Mouse (Mus musculus) lung, embryonic 14.5 days (tissue): ENCODE measurements around the gene Rfx8. TPM values are rescaled to one million over a fixed set of nuclear protein-coding genes. Genes with fewer than 3 reads are reported as not detected.

Source experiments
- ATAC-seq: fragments of 200-750 bp; cut with Nextera tagmentation; 2 replicates; pipeline ENCODE4 v1.8.0; 2017; ENCODE audit warnings: mild to moderate bottlenecking, moderate TSS enrichment, moderate library complexity; ENCODE audit not compliant: insufficient read depth
- DNase-seq: peaks from one replicate; pipeline ENCODE4 v3.0.0-alpha.2; 2015
- H3K27ac ChIP-seq: fragments of 300-500 bp; sonication (generic); 2 replicates; pipeline ENCODE4 v1.5.1; 2014; ENCODE audit warnings: low read depth, mild to moderate bottlenecking, moderate library complexity
- H3K27me3 ChIP-seq: fragments of 300-500 bp; sonication (generic); 2 replicates; pipeline ENCODE4 v1.6.1; 2014; ENCODE audit warnings: low read length, control low read depth; ENCODE audit not compliant: insufficient read depth
- H3K36me3 ChIP-seq: fragments of 300-500 bp; sonication (generic); 2 replicates; pipeline ENCODE4 v1.6.1; 2014; ENCODE audit warnings: control low read depth; ENCODE audit not compliant: insufficient read depth
- H3K4me1 ChIP-seq: fragments of 300-500 bp; sonication (generic); 2 replicates; pipeline ENCODE4 v1.6.1; 2014; ENCODE audit warnings: antibody characterized with exemption, control low read depth; ENCODE audit not compliant: insufficient read depth
- H3K4me2 ChIP-seq: fragments of 300-500 bp; sonication (generic); 2 replicates; pipeline ENCODE4 v1.6.1; 2014; ENCODE audit warnings: mild to moderate bottlenecking
- H3K4me3 ChIP-seq: fragments of 300-500 bp; sonication (generic); 2 replicates; pipeline ENCODE4 v1.5.1; 2014; ENCODE audit warnings: low read depth, low read length
- H3K9ac ChIP-seq: fragments of 300-500 bp; sonication (generic); 2 replicates; pipeline ENCODE4 v1.6.1; 2014
- H3K9me3 ChIP-seq: fragments of 300-500 bp; sonication (generic); 2 replicates; pipeline ENCODE4 v1.6.1; 2016; ENCODE audit warnings: low read depth, low read length, control low read depth
- CTCF ChIP-seq: IDR thresholded peaks from 2 replicates; pipeline ENCODE4 v1.5.1; 2016; ENCODE audit warnings: antibody characterized with exemption, low read depth
- WGBS: fragments of 180-500 bp; shearing (Covaris S2); extraction: QIAGEN DNeasy Blood & Tissue Kit; methylation state at CpG from one replicate; pipeline ENCODE4 v1.1.7; 2014; 5-methylcytosine and 5-hydroxymethylcytosine counted together
- polyA plus RNA-seq: library from polyadenylated mRNA; unstranded; fragments of >200 nt; fragmentation: Nextera tagmentation; extraction: Ambion mirVana; gene quantifications from 2 replicates; pipeline ENCODE4 v1.2.1, GENCODE M21; 2014

The Rfx8 gene
- polyA plus RNA-seq, 1 experiment from 2014 or later: 0.24 TPM

DNA sequence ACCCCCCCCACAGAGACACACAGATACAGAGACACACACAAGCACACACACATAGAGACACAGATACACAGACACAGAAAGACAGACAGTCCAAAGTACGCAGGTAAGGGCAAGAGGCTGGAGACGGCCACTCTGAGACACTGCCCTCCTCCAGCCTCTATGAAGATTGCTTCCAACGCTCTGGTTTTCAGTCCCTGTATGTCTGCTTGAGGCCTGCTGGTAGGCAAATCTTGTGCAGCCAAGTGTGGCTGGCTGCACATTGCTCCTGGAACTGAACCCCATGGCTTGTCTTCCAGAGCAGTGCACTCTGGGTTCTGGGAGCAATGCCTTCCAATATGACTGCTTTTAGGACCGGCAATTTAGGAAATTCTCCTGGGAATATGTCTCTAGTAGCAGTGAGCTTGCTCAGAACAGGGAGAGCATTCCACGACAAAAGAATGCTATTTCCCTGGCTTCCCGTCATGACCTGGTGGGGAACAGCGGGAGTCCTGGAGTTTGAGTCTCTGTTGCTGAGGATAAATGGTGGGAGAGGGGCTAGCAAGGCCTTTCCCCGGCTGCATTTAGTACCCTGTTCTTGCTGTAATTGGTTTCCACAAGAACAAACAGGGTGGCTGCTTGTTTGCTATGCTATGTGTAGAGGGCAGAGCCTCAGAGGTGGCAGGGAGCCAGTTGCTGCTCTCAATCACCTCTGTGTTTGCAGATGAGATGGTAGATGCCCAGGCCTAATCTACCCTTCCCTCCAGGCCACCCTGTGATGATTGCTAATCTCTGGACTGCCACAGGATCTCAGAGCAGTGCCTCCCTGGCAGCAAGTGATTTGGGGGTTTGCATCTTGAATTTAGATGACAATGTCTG lies 74.7 kb downstream of the Rfx8 start:
- 50% methylated on average over 8 of the region's 8 CpGs for WGBS
- H3K36me3 ChIP-seq: no peaks in the 10 kb centered on the region
- no peak overlapping the region for H3K27ac ChIP-seq
- no peak overlapping the region for H3K4me2 ChIP-seq
- H3K9ac ChIP-seq: no peak overlapping the region
- no peak for ATAC-seq
- H3K4me3 ChIP-seq: no peak overlapping the region
- H3K9me3 ChIP-seq: no peaks in the 10 kb centered on the region
- H3K27me3 ChIP-seq: peaks cover 26% of the 10 kb centered on the region
- no peak for DNase-seq
- no peak for TF ChIP-seq CTCF
- peaks cover 3% of the 10 kb centered on the region; the same call in 1 of the 2 replicates for H3K4me1 ChIP-seq

DNA sequence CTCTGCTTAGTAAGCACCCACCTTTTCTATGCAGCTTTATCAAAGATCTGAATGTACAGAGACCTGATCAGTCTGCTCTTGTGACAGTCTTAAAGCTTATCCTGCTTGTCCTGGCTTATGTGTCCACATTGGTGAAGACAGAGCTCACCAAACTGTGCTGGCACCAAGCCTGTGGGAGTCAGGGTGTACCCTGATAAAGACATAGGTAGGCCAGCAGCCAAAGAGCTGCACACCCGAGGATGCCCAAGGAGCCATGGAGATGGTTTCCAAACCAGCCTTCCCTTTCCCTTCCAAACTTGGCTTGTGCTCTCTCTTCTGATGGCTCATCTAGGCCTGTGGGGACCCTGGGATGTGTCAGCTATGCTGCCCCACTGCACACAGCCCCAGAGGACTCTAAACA lies 76.5 kb downstream of the Rfx8 start:
- TF ChIP-seq CTCF: no peak
- 50% methylated on average over 1 of the region's 1 CpGs for WGBS
- no peak overlapping the region for H3K4me3 ChIP-seq
- H3K36me3 ChIP-seq: no peaks in the 10 kb centered on the region
- no peaks in the 10 kb centered on the region for H3K4me1 ChIP-seq
- H3K27ac ChIP-seq: no peak overlapping the region
- no peaks in the 10 kb centered on the region for H3K9me3 ChIP-seq
- no peak overlapping the region for H3K4me2 ChIP-seq
- ATAC-seq (no peak), DNase-seq (no peak)
- peaks cover 10% of the 10 kb centered on the region for H3K27me3 ChIP-seq
- H3K9ac ChIP-seq: no peak overlapping the region

DNA sequence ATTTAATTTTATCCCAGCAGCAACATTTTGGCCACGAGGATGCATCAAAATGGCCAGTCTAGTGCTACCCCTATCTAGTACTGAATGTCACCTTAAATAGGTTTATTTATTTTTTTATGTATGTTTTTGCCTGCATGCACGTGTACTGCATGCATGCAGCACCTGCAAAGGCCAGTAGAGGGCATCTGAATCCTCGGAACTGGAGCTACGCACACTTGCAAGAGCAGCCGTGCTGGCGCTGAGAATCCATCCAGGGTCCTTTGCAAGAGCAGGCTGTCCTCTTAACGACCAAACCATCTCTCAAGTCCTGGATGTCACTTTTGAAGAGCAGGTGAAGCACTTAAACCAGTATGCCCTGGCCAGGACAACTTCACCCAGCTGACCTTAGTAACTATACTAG lies 79.1 kb downstream of the Rfx8 start:
- H3K27me3 ChIP-seq: no peaks in the 10 kb centered on the region
- peak; percentile 16; the same call in 1 of the 2 replicates for TF ChIP-seq CTCF
- H3K36me3 ChIP-seq: no peaks in the 10 kb centered on the region
- no peaks in the 10 kb centered on the region for H3K9me3 ChIP-seq
- no peak overlapping the region for H3K27ac ChIP-seq
- no peaks in the 10 kb centered on the region for H3K4me1 ChIP-seq
- H3K9ac ChIP-seq: no peak overlapping the region
- no peak overlapping the region for H3K4me3 ChIP-seq
- no peak overlapping the region for H3K4me2 ChIP-seq
- no peak for ATAC-seq
- DNase-seq: no peak
- 83% methylated on average over 7 of the region's 7 CpGs for WGBS

DNA sequence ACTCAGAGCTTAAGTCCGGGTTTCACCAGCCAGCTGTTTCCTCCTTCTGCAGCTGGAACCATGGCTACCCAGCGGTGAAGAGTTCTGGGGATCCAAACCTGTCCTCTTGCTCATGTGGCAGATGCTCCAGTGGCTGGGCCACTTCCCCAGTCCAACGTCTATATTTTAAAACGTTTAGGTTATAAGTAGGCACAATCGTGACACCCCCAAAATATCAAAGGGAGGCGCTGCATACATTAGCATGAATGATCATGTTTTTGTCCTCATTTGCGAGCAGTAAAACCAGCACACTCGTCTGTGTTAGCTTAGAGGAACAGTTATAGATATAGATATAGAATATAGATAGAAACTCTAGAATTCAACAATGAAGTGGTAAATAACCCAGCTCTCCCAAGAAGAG lies 83.7 kb downstream of the Rfx8 start:
- no peak overlapping the region for H3K4me2 ChIP-seq
- H3K27me3 ChIP-seq: no peaks in the 10 kb centered on the region
- DNase-seq (no peak), ATAC-seq (no peak)
- H3K9me3 ChIP-seq: no peaks in the 10 kb centered on the region
- H3K36me3 ChIP-seq: no peaks in the 10 kb centered on the region
- H3K4me3 ChIP-seq: no peak overlapping the region
- H3K9ac ChIP-seq: no peak overlapping the region
- WGBS: 52% methylated on average over 8 of the region's 8 CpGs
- no peaks in the 10 kb centered on the region for H3K4me1 ChIP-seq
- TF ChIP-seq CTCF: no peak
- H3K27ac ChIP-seq: no peak overlapping the region

DNA sequence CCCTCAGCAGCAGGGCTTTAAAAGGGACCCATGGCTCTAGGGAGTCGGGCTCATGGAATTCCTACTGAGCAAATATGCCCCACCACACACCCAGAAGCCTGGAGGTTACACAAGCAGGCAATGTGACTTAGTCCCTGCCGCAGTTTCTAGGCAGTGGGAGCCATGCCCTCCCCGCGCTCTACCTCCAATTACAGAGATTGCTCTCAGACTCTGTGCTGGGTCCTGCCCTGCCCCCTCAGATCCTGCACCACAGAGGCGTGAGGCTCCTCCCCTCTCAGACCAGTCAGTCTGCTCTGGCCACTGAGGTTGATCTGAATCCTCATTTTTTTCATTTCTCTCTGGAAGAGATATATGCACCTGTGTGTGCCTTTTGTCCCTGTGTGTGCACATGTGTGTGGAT lies 84.1 kb downstream of the Rfx8 start:
- H3K27ac ChIP-seq: no peak overlapping the region
- peak; percentile 54; the same call in 1 of the 2 replicates for ATAC-seq
- H3K27me3 ChIP-seq: no peaks in the 10 kb centered on the region
- DNase-seq: peak; percentile 33
- no peak overlapping the region for H3K4me2 ChIP-seq
- no peak for TF ChIP-seq CTCF
- WGBS: 4% methylated on average over 5 of the region's 5 CpGs
- no peaks in the 10 kb centered on the region for H3K4me1 ChIP-seq
- no peak overlapping the region for H3K4me3 ChIP-seq
- H3K36me3 ChIP-seq: no peaks in the 10 kb centered on the region
- H3K9me3 ChIP-seq: no peaks in the 10 kb centered on the region
- H3K9ac ChIP-seq: no peak overlapping the region

DNA sequence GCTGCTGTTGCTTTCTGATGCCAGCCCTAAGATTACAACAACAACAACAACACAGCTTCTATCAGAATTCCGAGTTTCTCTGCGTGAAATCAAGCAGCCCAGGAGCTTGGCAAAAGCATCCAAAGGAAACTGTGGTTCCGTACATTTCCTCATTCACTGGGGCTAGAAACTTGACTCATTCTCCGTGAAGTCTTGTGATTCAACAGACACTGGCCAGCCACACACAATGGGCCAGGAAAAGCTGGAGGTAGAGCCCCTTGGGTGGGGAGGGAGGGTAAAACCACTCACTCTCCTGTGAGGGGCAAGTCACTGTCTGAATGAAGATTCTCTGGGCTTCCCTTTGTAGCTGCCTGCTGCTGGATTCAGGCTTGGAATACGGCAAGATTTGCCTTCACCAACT lies 84.6 kb downstream of the Rfx8 start:
- Histone ChIP-seq H3K27me3 (no peaks in the 10 kb centered on the region), H3K9ac (no peak overlapping the region), H3K4me2 (no peak overlapping the region), H3K9me3 (no peaks in the 10 kb centered on the region), H3K27ac (no peak overlapping the region), H3K36me3 (no peaks in the 10 kb centered on the region), H3K4me3 (no peak overlapping the region), H3K4me1 (no peaks in the 10 kb centered on the region)
- WGBS: 40% methylated on average over 5 of the region's 5 CpGs
- DNase-seq (no peak), ATAC-seq (no peak)
- no peak for TF ChIP-seq CTCF

DNA sequence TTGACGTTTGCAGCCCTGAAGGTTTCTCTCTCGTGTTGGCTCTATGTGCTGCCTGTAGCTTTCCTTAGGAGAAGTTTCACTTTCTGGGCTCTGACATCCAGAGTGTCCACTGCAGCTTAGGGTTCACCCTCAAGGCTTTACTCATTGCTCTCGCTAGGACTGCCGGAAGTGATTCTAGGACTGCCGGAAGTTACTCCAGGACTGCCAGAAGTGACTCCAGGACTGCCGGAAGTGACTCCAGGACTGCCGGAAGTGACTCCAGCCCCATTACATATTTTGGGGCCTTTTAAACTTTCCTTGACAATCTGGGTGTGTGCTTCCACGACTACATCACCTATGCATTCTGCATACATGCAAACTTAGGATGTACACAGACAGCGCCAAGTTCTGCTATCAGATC lies 92.2 kb downstream of the Rfx8 start:
- no peaks in the 10 kb centered on the region for H3K27me3 ChIP-seq
- no peak overlapping the region for H3K27ac ChIP-seq
- no peak overlapping the region for H3K4me2 ChIP-seq
- 74% methylated on average over 9 of the region's 9 CpGs for WGBS
- no peak for TF ChIP-seq CTCF
- no peaks in the 10 kb centered on the region for H3K36me3 ChIP-seq
- H3K4me1 ChIP-seq: no peaks in the 10 kb centered on the region
- H3K9ac ChIP-seq: no peak overlapping the region
- DNase-seq (no peak), ATAC-seq (no peak)
- no peak overlapping the region for H3K4me3 ChIP-seq
- H3K9me3 ChIP-seq: no peaks in the 10 kb centered on the region
